Mouse (Mus musculus) megakaryocyte, embryonic 14.5 days (primary cell): ENCODE data around the gene Haus5. TPM values are rescaled to one million over a fixed set of nuclear protein-coding genes. Genes with fewer than 3 reads are reported as not detected.

Experiments used
- H3K27me3 ChIP-seq: replicated peaks from 2 replicates; pipeline ENCODE3; 2012; ENCODE audit warnings: inconsistent platforms
- H3K36me3 ChIP-seq: replicated peaks from 2 replicates; pipeline ENCODE3; 2012; ENCODE audit warnings: low read length, inconsistent platforms, mixed read lengths
- H3K4me1 ChIP-seq: 2 replicates; pipeline ENCODE4 v1.6.1; 2012; ENCODE audit warnings: inconsistent platforms
- H3K4me3 ChIP-seq: replicated peaks from 2 replicates; pipeline ENCODE3; 2012; ENCODE audit warnings: moderate library complexity, mild to moderate bottlenecking, inconsistent platforms
- H3K9me3 ChIP-seq: 2 replicates; pipeline ENCODE4 v1.6.1; 2012; ENCODE audit warnings: inconsistent platforms
- FLI1 ChIP-seq: IDR thresholded peaks from 2 replicates; pipeline ENCODE4 v1.6.1; 2012; ENCODE audit warnings: low read length, inconsistent platforms, mixed read lengths
- GATA1 ChIP-seq: IDR thresholded peaks from 3 replicates; pipeline ENCODE4 v1.6.1; 2012; ENCODE audit warnings: mixed read lengths, low read length, inconsistent platforms, borderline replicate concordance
- polyA plus RNA-seq: library from polyadenylated mRNA; stranded (reverse); fragments of >175 nt; gene quantifications from 2 replicates; pipeline ENCODE4 v1.2.3, GENCODE M21; 2012; ENCODE audit warnings: low replicate concordance; ENCODE audit not compliant: insufficient read depth

Haus5 gene
- 2.3 and 13.7 TPM in 2 replicates for polyA plus RNA-seq

DNA sequence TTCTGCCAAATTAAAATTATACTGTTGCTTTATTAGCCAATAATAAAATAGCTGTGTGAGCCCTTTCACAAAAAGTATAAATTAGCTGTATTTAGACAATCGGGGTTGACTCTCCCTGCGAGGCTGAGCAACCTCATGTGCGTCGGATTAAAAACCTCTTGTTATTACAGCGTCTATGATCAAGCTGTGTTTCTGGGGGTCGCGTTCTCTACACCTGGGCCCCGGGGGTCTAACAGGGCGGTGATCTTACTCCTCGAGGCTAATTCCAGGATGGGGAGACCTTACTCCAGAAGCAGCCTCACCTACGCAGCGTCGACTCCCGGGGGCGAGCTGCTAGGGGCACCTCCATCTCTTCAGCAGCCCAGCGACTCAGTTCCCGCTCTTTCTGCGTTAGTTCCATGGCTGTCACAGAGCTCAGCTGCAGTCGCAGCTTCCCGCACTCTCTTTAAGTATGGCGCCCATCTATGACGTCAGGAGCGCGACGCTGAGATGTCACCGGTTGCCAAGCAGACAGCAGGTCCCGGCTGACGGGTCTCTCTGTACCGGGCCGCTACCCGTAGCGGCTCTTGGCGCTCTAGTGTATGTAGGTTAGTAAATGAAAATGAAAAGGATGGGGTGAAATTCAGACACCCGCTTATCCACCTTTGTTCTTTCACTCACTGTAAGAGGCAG is at the start of gene Haus5:
Haus5 (minus strand) TSS at position 466 of the 672 bp plus-strand sequence.
- TF ChIP-seq GATA1 (no peak), FLI1 (peak; percentile 81; the same call in 1 of the 2 replicates)
- H3K9me3 ChIP-seq, result no peaks in the 10 kb centered on the region
- peak within 1 kb of the TSS; percentile 96 for H3K4me3 ChIP-seq
- peaks cover 35% of the 10 kb centered on the region for H3K36me3 ChIP-seq
- peaks cover 15% of the 10 kb centered on the region for H3K4me1 ChIP-seq
- peaks cover 2% of the 10 kb centered on the region for H3K27me3 ChIP-seq

DNA sequence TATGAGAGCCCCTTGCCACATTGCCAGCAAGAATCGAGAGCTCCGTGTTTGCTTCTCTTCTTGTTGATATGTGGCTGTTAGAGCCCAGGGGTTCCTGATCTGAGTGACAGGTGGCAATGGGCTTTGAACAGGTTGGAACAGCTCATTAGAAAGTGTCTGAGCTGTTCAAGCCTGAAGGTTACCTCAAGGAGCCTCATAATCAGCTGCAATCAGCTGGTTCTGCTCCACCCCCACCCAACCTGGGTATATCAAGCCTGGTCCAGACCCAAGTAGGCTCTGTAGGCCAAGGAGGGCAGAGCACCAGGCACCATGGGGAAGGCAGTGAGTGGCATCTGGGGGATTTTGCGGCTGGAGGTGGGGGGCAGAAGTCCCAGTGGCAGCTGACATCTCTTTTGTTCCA is 47.1 kb upstream of the Haus5 start, which contains the start of gene Atp4a:
Atp4a (plus strand) TSS at position 268 of the 400 bp plus-strand sequence.
- TF ChIP-seq GATA1 (no peak), FLI1 (no peak)
- peaks cover 50% of the 10 kb centered on the region for H3K4me1 ChIP-seq
- H3K4me3 ChIP-seq, result peak within 1 kb of the TSS; percentile 16
- no peaks in the 10 kb centered on the region for H3K36me3 ChIP-seq
- H3K27me3 ChIP-seq, result peaks cover 61% of the 10 kb centered on the region
- H3K9me3 ChIP-seq, result 0 out of 2 replicates have a peak, but pooled peaks cover 3% of the 10 kb centered on the region

DNA sequence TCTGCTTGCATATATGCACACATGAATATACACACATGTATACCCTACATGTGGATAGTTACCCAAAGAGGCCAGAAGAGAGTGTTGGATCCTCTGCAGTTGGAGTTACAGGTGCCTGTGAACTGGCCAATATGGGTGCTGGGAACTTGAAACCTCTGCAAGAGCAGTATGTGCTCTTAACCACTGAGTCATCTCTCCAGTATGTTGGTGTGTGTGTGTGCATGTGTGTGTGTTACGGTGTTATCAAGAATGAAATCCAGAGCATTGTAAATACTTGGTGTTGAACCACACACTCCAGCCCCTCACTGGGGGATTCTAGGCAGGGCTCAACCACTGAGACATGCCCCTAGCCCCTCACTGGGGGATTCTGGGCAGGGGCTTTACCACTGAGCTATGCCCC is 42.6 kb upstream of the Haus5 start:
- H3K27me3 ChIP-seq, result peaks cover 27% of the 10 kb centered on the region
- H3K9me3 ChIP-seq, result no peaks in the 10 kb centered on the region
- TF ChIP-seq GATA1 (no peak), FLI1 (no peak)
- H3K36me3 ChIP-seq, result no peaks in the 10 kb centered on the region
- H3K4me3 ChIP-seq, result no peak overlapping the region
- peaks cover 38% of the 10 kb centered on the region for H3K4me1 ChIP-seq

GRCm38 (mm10) chr7:30706214-30706882 is 41.6 kb upstream of the Haus5 start:
- peaks cover 45% of the 10 kb centered on the region for H3K4me1 ChIP-seq
- TF ChIP-seq FLI1 (no peak), GATA1 (no peak)
- H3K36me3 ChIP-seq, result no peaks in the 10 kb centered on the region
- H3K27me3 ChIP-seq, result peaks cover 16% of the 10 kb centered on the region
- H3K4me3 ChIP-seq, result peak overlapping the region; percentile 44
- H3K9me3 ChIP-seq, result no peaks in the 10 kb centered on the region

DNA sequence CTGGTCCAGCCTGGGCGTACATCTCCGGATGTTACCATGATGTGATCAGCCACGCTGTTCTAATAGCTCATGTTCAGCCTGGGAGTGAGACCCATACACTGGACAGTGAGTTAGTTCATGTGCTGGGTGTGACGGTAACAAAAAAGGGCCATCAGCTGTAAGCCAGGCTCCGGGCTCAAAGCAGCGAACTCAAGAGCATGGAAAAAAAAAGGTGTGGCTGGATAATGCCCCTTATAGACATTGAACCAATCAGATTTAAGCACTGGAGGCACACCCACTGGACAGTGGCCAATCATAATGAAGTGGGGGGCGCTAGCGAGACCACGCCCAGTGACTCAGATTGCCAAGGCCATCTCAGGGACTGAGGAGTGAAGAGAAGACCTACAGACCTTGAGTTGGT is 33.8 kb upstream of the Haus5 start, which contains the start of gene 2200002J24Rik:
2200002J24Rik (plus strand) TSS at position 338 of the 400 bp plus-strand sequence.
- Histone ChIP-seq H3K4me3 (peak within 1 kb of the TSS; percentile 42), H3K36me3 (no peaks in the 10 kb centered on the region), H3K27me3 (no peaks in the 10 kb centered on the region), H3K4me1 (peaks cover 42% of the 10 kb centered on the region), H3K9me3 (no peaks in the 10 kb centered on the region)
- TF ChIP-seq GATA1 (no peak), FLI1 (no peak)

- no peak for TF ChIP-seq FLI1
- no peak for TF ChIP-seq GATA1
- H3K36me3 ChIP-seq, result no peaks in the 10 kb centered on the region
- H3K9me3 ChIP-seq, result no peaks in the 10 kb centered on the region
- H3K27me3 ChIP-seq, result no peaks in the 10 kb centered on the region
- H3K4me3 ChIP-seq, result no peak overlapping the region
- H3K4me1 ChIP-seq, result peaks cover 42% of the 10 kb centered on the region
These were observed 33.3 kb upstream of the Haus5 start for GRCm38 (mm10) chr7:30698101-30698500.

- no peaks in the 10 kb centered on the region for H3K36me3 ChIP-seq
- H3K27me3 ChIP-seq, result no peaks in the 10 kb centered on the region
- H3K9me3 ChIP-seq, result no peaks in the 10 kb centered on the region
- H3K4me3 ChIP-seq, result no peak overlapping the region
- no peak for TF ChIP-seq FLI1
- no peak for TF ChIP-seq GATA1
- peaks cover 13% of the 10 kb centered on the region for H3K4me1 ChIP-seq
These were observed 23.5 kb upstream of the Haus5 start for GRCm38 (mm10) chr7:30688325-30688724.

DNA sequence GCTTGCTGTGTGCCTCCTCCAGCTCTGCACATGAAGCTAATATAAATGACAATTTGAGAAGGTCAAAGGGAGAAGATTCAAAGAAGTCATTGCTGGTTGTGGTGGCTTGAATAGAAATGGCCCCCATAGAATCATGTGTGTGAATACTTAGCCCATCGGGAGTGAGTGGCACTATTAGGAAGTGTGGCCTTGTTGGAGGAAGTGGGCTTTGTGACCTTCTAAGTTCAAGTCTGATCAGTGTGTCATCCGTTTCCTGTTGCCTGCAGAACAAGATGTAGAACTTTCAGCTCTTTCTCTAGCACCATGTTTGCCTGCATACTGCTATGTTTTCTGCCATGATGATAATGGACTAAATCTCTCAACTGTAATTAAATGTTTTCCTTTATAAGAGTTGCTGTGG is 18.6 kb upstream of the Haus5 start:
- no peaks in the 10 kb centered on the region for H3K36me3 ChIP-seq
- peaks cover 31% of the 10 kb centered on the region for H3K4me1 ChIP-seq
- no peaks in the 10 kb centered on the region for H3K27me3 ChIP-seq
- H3K9me3 ChIP-seq, result no peaks in the 10 kb centered on the region
- no peak for TF ChIP-seq GATA1
- TF ChIP-seq FLI1, result no peak
- H3K4me3 ChIP-seq, result no peak overlapping the region

DNA sequence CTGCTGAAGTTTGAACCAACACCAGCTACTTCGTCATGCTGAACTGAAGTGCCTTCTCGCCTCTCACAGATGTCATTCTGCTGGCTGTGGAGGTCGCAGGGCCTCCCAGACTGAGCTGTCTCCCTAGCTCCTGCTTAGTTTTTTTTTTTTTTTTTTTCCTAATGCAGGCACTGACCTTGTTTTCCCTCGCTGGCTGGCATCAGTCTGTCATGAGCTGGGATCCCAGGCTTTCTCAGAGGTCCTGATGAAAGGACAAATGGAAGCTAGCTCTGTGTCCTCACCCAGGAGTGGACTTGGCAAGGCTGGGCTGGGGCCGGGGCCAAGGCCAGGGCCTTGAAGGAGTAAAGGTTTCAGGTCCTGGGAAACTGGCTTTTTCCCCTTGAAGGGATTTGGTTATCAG is 17.1 kb upstream of the Haus5 start:
- Histone ChIP-seq H3K4me1 (peaks cover 39% of the 10 kb centered on the region), H3K4me3 (no peak overlapping the region), H3K9me3 (0 out of 2 replicates have a peak, but pooled peaks cover 4% of the 10 kb centered on the region), H3K27me3 (no peaks in the 10 kb centered on the region), H3K36me3 (no peaks in the 10 kb centered on the region)
- TF ChIP-seq FLI1 (no peak), GATA1 (no peak)

DNA sequence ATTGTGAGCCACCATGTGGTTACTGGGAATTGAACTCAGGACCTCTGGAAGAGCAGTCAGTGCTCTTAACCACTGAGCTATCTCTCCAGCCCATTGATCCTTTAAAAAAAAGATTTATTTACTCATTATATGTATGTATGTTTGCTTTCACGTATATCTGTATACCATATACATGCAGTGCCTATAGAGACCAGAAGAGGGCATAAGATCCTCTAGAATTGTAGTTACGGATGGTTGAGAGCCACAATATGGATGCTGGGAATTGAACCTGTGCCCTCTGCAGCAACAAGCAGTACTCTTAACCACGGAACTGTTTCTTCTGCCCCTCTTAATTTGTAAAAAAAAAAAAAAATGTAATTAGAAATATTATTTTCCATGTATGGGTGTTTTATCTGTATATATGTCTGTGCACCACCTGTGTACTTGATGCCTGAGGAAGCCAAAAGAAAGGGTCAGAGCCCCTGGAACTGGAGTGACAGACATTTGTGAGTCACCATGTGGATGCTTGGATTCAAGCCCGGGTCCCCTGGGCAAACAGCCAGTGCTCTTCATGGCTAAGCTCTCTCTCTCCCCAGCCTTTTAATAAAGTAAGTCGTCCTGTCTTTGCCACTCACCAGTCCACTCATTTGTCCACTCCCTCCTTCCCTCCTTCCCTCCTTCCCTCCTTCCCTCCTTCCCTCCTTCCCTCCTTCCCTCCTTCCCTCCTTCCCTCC is 13.6 kb upstream of the Haus5 start:
- Histone ChIP-seq H3K9me3 (0 out of 2 replicates have a peak, but pooled peaks cover 6% of the 10 kb centered on the region), H3K4me3 (no peak overlapping the region), H3K4me1 (peaks cover 43% of the 10 kb centered on the region), H3K27me3 (no peaks in the 10 kb centered on the region), H3K36me3 (no peaks in the 10 kb centered on the region)
- TF ChIP-seq GATA1, result no peak
- TF ChIP-seq FLI1, result no peak
